Mouse (Mus musculus) cerebellum, adult 9-11 months (tissue): ENCODE results near the gene Card10.
A peak's percentile ranks its signal among the peaks of the same experiment; 100 is the strongest.

ENCODE experiments used
- DNase-seq: peaks from one replicate; pipeline ENCODE4 v3.0.0; 2022

The Card10 gene

GRCm38 (mm10) chr15:78771531-78772367 is 31.1 kb downstream of the Card10 start:
- no peak for DNase-seq

DNA sequence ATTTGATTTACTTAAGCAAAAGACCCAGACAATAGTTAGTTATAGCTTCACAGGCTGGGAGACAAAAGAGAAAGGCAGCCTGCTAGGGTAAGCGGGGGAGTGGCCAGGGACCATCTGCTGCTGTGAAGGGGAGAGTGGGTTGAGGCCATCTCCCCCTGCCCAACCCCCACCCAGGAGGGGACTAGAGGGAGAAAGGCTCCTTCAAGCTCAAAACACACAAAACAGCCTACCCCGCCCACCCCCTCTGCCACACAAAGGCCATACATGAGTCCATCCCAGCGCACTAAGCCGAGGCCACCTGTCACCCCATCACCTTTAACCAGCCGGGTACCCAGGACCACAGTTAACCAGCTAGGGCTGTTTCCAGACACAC is 31.9 kb downstream of the Card10 start:
- no peak for DNase-seq

GRCm38 (mm10) chr15:78770234-78770982 is 32.4 kb downstream of the Card10 start:
- DNase-seq = no peak

DNA sequence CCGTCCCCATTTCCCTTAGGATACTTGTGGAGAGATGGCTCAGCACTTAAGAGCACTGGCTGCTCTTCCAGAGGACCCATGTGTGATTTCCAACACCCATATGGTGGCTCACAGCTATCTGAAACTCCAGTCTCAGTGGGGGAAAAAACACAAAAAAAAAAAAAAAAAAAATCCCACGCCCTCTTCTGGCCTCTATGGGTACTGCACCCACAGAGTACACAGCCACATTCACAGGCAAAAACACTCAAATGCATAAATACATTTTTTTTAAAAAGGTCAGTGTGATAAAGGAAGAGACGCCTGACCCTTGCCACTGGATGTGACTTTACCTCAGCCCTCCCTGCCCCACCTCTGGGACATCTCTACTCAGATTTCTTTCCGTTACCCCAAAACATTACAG is 33.8 kb downstream of the Card10 start:
- DNase-seq = no peak

GRCm38 (mm10) chr15:78763704-78764103 is 39.1 kb downstream of the Card10 start:
- DNase-seq = no peak

GRCm38 (mm10) chr15:78763210-78763609 is 39.6 kb downstream of the Card10 start:
- DNase-seq = no peak

DNA sequence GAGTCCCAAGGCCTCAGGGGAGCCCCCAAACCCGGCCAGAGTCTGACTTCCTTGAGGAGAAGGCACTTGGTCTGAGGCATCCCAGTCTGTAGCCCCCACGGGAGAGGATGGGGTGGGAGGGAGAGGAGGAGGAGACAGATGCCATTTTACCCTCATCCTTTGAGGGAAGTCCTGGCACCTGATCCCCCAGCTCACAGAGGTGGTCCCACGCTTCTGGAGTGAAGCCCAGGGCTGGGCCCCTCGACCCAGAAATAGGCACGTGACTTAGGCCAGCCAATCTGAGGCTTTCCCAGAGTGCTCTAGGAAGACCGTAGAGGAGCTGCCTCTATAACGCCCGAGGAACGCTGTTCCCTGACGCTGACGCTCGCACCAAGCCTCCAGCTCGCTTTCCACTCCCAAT is 41.7 kb downstream of the Card10 start:
- DNase-seq = no peak

DNA sequence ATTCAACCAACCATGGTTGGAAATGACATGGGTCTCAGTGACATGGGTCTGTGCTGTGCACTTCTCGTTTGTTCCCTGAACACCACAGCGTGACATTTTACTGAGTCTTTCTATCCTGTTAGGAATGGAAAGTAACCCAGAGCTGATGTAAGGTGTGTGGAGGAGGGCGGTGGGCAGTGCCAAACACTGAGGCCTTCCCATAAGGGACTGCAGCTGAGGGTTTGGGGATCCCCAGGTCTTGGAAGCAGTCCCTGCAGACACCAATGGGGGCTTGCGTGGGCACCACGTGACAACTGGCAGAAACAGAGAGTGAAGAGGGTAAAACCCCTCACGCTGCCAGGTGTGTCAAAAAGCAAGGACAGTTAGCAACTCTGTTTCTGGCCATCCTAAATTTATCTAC is 44.7 kb downstream of the Card10 start:
- DNase-seq = no peak

DNA sequence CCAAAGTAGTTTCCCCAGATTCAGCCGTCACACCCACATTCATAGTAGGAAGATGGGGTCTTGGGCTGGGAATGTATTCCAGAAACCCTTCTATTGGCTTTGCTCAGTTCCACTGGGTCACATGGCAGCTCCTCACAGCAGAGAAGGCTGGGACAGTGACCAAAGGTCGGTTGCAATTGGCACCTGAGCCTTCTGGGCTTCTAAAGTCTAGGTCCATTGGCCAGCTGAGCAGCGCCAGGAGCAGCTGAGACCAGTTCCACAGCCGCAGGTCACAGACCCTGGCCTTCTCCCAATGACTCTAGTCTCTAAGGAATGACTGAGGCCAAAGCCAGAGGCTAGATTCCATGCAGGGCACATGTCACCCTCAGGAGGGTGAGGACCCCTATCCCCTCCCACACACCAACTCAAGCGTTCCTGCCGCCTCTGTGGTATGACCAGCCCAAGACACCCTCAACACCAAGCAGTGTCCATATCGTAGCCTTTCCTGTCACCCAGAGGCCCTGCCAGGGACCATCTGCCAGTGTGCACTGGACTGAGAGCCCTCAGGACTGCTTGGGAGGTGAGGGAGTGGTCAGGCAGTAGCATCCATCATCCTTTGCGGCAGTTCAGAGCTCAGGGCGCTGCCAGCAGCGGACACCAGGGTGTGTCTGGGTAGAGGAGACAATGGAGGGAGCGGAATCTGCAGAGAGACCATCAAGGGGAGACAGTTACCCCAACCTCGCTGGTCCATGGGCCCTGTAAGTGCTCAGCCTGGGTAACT is 46.7 kb downstream of the Card10 start:
- DNase-seq = no peak

DNA sequence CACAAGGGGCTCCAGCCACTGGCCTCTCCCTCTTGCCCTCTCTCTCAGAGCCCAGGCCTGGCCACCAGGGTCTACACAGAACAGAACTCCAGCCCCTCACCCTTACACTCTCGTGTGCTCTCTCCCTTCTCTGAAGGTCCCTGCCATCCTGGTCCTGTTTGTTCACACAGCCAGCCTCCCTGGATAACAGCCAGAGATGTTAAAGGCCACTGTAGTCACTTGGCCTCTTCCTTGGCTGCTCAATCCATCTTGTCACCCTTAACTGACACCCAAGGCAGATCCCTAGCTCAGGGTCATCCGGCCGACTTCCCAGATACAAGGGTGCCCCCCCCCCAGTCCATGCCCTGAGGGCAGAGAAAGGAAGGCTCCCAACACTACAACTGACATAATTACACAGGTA is 47.6 kb downstream of the Card10 start:
- no peak for DNase-seq

- no peak for DNase-seq
Measured at GRCm38 (mm10) chr15:78754144-78754543, 48.7 kb downstream of the Card10 start.

DNA sequence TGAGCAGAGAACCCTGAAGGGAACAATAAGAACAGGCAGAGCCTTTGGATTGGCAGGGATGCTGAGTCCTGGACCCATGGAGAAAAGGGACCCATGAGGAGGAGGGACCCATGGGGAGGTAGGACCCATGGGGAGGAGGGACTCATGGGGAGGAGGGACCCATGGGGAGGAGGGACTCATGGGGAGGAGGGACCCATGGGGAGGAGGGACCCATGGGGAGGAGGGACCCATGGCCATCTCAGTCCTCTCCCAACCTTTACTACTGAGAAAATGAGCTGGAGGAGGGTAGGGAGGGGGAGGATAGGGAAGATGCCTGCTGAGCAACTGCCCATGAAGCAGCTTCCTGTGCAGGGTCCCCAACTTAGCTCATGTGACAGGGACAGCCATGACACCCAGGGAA is 49.9 kb downstream of the Card10 start:
- no peak for DNase-seq

- no peak for DNase-seq
Measured at GRCm38 (mm10) chr15:78750608-78751350, 52.1 kb downstream of the Card10 start.

DNA sequence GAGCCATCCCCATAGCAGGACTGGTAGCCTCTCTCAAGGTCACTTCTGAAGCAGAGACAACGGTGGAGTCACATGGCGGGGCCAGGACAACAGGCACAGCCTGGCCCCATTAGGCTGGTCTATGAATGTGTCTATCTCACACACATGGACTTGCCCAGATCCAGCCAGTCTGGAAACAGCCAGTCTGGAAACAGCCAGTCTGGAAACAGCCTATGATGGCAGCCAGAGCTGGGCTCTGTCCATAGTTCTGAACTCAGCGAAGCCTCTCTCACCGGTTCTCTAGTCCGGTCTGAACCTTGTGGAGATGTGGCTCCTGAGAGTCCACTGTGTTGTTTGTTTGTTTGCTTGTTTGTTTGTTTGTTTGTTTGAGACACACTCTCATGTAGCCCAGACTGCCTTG is 53.0 kb downstream of the Card10 start:
- no peak for DNase-seq

DNA sequence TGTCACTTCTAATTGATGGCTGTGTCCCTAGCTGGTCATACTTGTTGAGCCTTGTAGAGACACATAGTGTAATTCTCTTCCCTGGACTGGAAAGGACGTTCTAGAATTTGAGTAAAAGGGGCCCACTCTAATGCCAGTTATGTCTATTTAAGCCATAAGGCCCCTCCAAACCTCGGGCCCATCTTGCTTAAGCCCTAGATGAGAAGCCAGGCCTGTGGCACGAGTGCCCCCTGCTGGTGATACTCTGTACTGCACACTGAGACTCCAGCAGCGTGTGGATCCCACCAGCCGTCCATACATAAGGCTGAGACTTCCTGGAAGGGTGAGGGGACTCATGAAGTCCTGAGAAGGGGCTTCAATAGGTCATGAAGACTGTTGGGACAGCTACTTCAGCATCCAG is 58.6 kb downstream of the Card10 start:
- DNase-seq = peak; percentile 13

- DNase-seq = no peak
Measured at GRCm38 (mm10) chr15:78742831-78743230, 60.0 kb downstream of the Card10 start.

- no peak for DNase-seq
Measured at GRCm38 (mm10) chr15:78740662-78741061, 62.2 kb downstream of the Card10 start.

DNA sequence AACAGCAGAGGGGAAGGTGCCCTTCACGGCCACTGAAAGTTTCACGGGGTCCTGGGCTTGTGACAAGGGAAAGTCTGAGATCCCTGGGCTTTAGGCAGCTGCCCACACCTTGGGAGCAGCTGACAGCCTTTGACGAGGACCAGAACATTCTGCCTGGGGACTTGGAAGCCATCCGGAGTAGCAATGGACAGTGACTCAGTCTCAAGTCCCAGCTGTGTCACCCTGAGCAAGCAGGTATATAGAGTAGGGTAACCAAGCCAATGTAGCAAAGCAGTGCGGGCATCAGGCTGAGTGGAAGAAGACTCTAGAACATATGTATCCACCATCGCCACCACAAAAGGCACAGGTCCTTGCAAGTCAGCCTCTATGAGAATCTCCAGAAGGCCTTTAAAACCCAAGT is 65.7 kb downstream of the Card10 start:
- no peak for DNase-seq

DNA sequence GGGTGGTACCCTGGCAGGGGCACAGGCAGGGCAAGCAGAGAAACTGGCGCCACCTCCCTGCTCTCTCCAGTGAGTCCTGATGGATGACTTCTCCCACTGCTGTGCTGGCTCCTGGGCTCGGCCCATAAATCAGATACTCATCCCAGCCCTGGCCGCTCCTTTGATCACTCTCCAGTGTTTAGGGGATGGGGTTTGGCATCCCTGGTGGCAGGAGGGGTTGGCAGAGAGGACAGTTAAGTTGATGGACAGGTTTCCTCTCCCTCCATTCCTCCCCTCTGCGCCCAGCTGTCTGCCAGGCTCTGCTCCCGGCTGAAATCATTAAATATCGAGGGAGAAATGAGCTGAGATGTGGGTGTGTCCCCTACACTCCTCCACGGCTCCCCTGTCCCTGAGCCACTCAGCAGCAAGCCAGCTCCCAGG is 66.2 kb downstream of the Card10 start:
- no peak for DNase-seq

- no peak for DNase-seq
Measured at GRCm38 (mm10) chr15:78736181-78736579, 66.7 kb downstream of the Card10 start.

DNA sequence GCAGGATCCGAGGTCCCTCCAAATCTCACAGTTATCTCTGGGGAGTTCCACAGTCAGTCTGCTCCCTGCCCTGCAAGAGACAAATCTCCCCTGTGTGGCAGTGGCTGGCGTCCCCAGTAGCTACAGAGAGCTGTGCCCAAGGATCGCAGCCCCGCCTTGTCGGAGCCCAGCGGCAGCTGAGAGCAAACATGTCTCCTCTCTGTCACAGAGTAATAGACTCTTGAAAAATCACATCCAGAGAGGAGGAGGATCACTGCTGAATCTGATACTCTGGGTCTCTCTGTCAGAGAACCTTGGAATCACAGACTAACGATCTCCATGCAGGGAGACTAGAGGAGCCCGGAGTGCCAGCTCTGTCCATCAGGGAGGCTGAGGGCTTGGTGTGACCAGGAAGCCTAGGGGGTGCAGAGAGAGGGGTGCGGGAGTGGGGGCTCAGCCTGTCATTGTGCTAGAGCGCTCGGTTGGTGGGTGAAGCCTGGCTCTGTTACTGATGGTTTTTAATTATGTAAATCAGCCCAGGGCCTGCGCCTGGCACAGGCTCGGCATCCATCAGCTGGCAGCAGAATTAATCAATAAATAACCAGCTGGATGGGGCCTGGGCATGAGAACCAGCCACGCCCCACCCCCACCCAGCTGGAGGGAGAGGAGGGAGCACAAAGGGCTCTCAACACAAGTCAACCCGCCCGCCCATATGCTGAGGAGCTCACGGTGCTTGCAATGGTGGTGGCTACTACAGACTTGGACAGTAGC is 67.2 kb downstream of the Card10 start:
- DNase-seq = no peak

DNA sequence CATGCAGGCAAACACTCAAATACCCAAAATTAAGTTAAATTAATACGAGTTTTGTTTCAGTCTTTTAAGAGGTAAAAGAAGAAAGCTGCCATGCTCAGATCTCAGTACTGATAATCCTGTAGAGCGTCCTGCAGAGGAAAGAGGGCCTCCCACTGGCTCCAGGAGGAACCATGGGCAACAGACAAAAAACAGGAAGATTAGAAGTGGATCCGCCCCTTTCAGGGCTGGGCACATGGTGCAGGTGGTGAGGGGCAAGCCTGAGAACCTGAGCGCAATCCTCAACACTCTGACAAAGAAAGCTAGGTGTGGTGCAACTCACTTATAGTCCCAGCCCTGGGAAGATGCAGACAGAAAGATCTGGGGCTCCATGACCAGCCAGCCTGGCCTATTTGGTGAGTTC is 71.0 kb downstream of the Card10 start:
- no peak for DNase-seq
